Mouse (Mus musculus) gastrocnemius, postnatal 36 days (tissue): Measurements from ENCODE around the gene Stx4a. TPM values are rescaled to one million over a fixed set of nuclear protein-coding genes. Genes with fewer than 3 reads are reported as not detected.
"Not testable (repeated sequence)": the region's sequence is repeated elsewhere in the genome, so short reads cannot be mapped to it uniquely, and the experiment has no call there.

Experiments
- DNase-seq, 2 experiments: peaks; one replicate each; pipeline ENCODE4 v3.0.0; 2022
- intact Hi-C: fragments of 180-260 bp; cut with DNase I; formaldehyde crosslinking; loops from one replicate; pipeline ENCODE4 v1.15.1; 2025
- total RNA-seq, 2 experiments: library from RNA; stranded (reverse); gene quantifications; 2 replicates each; pipeline ENCODE4 v1.2.3; 2021

Gene Stx4a
- total RNA-seq, 2 experiments from 2014 or later = 43.0 to 47.4 TPM

DNA sequence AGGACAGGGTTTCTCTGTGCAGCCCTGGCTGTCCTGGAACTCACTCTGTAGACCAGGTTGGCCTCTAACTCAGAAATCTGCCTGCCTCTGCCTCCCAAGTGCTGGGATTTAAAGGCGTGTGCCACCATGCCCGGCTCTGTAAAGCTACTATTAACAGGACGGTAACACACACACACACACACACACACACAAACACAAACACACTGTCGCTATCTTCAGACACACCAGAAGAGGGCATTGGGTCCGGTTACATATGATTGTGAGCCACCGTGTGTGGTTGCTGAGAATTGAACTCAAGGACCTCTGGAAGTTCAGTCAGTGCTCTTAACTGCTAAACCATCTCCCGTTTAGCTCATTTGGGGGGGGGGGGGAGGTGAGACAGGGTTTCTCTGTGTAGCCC is 71.8 kb downstream of the Stx4a start:
- intact Hi-C loops, DNase-seq: not testable (repeated sequence)

DNA sequence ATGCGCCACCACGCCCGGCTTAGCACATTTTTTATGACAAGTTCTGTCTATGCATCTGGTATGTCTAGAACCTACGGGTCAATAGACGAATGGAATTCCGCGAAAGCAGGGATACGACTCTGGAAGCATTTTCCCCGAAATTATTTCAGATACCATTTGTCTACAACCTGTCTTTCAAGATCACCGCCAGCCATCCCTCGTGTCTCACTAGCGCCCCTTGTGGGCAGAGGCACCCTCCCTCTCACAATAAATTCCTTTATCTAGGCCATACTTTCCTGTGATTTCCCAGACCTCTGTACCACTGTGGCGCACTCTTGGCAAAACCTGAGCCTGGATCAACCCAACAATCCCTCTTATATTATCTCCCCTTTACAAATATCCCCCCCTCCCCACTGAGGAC is 72.3 kb downstream of the Stx4a start:
- DNase-seq = peak in 1 of 2 experiments; percentile 63
- intact Hi-C loops = no loop called here

DNA sequence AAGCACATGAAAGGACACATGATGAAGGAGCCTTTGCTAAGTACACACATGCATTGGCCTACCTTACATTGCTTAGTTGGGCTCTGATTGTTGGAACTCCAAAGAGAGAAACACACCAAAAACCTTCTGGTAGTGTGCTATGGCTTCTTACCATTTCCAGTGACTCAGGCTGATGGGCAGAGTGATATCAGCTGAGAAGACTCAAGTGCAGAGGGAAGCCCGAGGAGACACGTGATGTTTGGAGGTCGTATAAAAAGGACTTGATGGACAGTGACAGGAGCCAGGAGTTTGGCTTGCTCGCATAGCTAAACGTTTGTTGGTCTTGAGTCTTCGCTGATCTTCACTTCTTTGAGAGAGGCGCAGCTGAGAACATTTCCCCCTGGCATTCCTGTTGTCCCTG is 73.4 kb downstream of the Stx4a start:
- intact Hi-C loops = no loop called here
- no peak for DNase-seq

DNA sequence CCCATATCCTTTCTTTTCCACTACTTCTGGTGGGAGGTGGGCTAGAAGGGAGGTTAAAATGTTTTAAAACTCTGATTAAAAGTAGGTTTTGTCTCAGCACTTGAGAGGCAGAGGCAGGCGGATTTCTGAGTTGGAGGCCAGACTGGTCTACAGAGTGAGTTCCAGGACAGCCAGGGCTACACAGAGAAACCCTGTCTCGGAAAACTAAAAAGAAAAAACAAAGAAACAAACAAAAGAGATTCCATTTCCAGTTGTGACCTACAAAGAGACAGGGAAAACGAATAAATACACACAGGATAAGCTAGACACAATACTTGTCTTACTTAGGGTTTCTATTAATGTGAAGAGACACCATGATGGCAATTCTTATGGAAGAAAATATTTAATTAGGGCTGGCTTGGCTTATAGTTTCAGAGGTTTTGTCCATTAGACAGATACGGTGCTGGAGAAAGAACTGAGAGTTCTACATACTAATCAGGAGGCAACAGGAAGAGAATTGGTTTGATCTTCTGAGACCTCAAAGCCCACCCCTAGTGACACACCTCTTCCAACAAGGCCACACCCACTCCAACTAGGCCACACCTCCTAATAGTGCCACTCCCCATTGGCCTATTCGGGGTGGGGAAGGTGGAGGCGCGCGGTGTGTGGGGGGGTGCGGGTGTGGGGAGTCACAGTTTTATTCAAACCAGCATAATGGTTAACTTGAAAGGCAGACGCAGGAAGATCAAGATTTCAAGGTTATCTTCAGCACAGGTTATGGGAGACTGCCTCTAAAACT is 74.3 kb downstream of the Stx4a start:
- intact Hi-C loops = no loop called here
- no peak for DNase-seq

Other genes with a start within 250 kb of the Stx4a start
- 1 to 10 TPM; 2.6 to 3.5 TPM for gene Ccdc189, start 235.7 kb upstream of the Stx4a start, total RNA-seq
- 10 to 100 TPM; 26.8 to 31.6 TPM for gene Rnf40, start 235.5 kb upstream of the Stx4a start, total RNA-seq
- 10 to 100 TPM in 1 of 2 experiments, 1 to 10 TPM in 1; 6.1 to 10.4 TPM for gene Zfp629, start 208.5 kb upstream of the Stx4a start, total RNA-seq
- 10 to 100 TPM; 33.7 to 35.3 TPM for gene Bcl7c, start 115.4 kb upstream of the Stx4a start, total RNA-seq
- 10 to 100 TPM; 14.6 to 18.7 TPM for gene Ctf1, start 111.6 kb upstream of the Stx4a start, total RNA-seq
- not detected for gene Ctf2, start 92.1 kb upstream of the Stx4a start, total RNA-seq
- 1 to 10 TPM; 1.9 to 2.5 TPM for gene Fbxl19, start 79.8 kb upstream of the Stx4a start, total RNA-seq
- 1 to 10 TPM; 8.4 to 9.2 TPM for gene Orai3, start 54.5 kb upstream of the Stx4a start, total RNA-seq
- gene Setd1a, start 47.6 kb upstream of the Stx4a start, total RNA-seq = 10 to 100 TPM; 13.0 to 21.3 TPM
- gene Gm49388, start 38.7 kb upstream of the Stx4a start, total RNA-seq = 1 to 10 TPM in 1 of 2 experiments, under 1 TPM in 1; 0.31 to 2.1 TPM
- 1 to 10 TPM; 5.5 to 5.6 TPM for gene Hsd3b7, start 23.7 kb upstream of the Stx4a start, total RNA-seq
- gene Stx1b, start 255 bp downstream of the Stx4a start, total RNA-seq = 1 to 10 TPM in 1 of 2 experiments, under 1 TPM in 1; 0.64 to 1.1 TPM
- 10 to 100 TPM; 10.4 to 12.7 TPM for gene Zfp646, start 51.9 kb downstream of the Stx4a start, total RNA-seq
- 1 to 10 TPM; 2.4 to 3.6 TPM for gene Zfp668, start 52.5 kb downstream of the Stx4a start, total RNA-seq
- gene Prss53, start 66.7 kb downstream of the Stx4a start, total RNA-seq = 1 to 10 TPM; 1.5 to 1.7 TPM
- not detected for gene Gm21974, start 71.2 kb downstream of the Stx4a start, total RNA-seq
- 10 to 100 TPM; 10.6 to 12.2 TPM for gene Vkorc1, start 71.3 kb downstream of the Stx4a start, total RNA-seq
- 100 to 1,000 TPM; 155 TPM for gene Bckdk, start 79.8 kb downstream of the Stx4a start, total RNA-seq
- gene Kat8, start 88.2 kb downstream of the Stx4a start, total RNA-seq = 10 to 100 TPM; 20.7 to 20.9 TPM
- gene Prss8, start 105.8 kb downstream of the Stx4a start, total RNA-seq = not detected
- gene Prss36, start 122.4 kb downstream of the Stx4a start, total RNA-seq = 1 to 10 TPM; 6.5 to 7.2 TPM
- 10 to 100 TPM; 60.9 to 92.2 TPM for gene Fus, start 143.2 kb downstream of the Stx4a start, total RNA-seq
- 1 to 10 TPM; 1.2 to 1.6 TPM for gene Pycard, start 169.6 kb downstream of the Stx4a start, total RNA-seq
- 100 to 1,000 TPM; 200 to 226 TPM for gene Trim72, start 179.7 kb downstream of the Stx4a start, total RNA-seq
- gene Itgam, start 238.3 kb downstream of the Stx4a start, total RNA-seq = 1 to 10 TPM; 1.6 TPM
- under 1 TPM in 1 of 2 experiments, not detected in 1; 0.05 TPM for gene Gm49368, start 238.4 kb downstream of the Stx4a start, total RNA-seq